12 mouse cellular contexts compared by ENCODE assay signal in genomic region chr5:120135823-120136222, GRCm38 (mm10). TPM values are rescaled to one million over a fixed set of nuclear protein-coding genes. Genes with fewer than 3 reads are reported as not detected.
DNase-seq lines count a peak whose midpoint lies in the region; ATAC-seq lines count a peak whose summit lies in the region.
"Had no signal": no experiment of that assay in that cellular context is flagged by ENCODE, and none has a peak within 500 bp of the region (broad histone marks: within the 10 kb centered on the region; RNA-seq: fewer than 3 reads in every experiment).

No protein-coding gene starts in this region.

- no peak for DNase-seq in forebrain, embryonic 14.5 days (ENCODE audit: low spot score)
- DNase-seq in neural tube, embryonic 11.5 days (ENCODE audit: low spot score) = no peak
- no peak for DNase-seq in neural tube, embryonic 10.5 days (ENCODE audit: extremely low spot score, low spot score)
- no peak for DNase-seq in liver, embryonic 13.5 days
- DNase-seq in right cerebral cortex, postnatal 36 days (ENCODE audit: low spot score in 2 of 2) = no peak
- no peak for DNase-seq in right cerebral cortex, postnatal 14 days
- DNase-seq: adrenal gland, adult 2 months; heart, adult 11 months had no signal

- peaks cover 34% of the 10 kb centered on the region for H3K36me3 ChIP-seq in forebrain, embryonic 12.5 days (replicated peaks)
- H3K36me3 ChIP-seq in forebrain, embryonic 14.5 days (ENCODE audit: control insufficient read depth, insufficient read depth, low read length) = peaks cover 17% of the 10 kb centered on the region
- H3K36me3 ChIP-seq in neural tube, embryonic 11.5 days (ENCODE audit: control insufficient read depth, insufficient read depth, low read length) = no peaks in the 10 kb centered on the region
- peaks cover 62% of the 10 kb centered on the region for H3K36me3 ChIP-seq in liver, embryonic 13.5 days
- 0 out of 2 replicates have a peak, but pooled peaks cover 4% of the 10 kb centered on the region for H3K36me3 ChIP-seq in midbrain, embryonic 16.5 days (ENCODE audit: control insufficient read depth, insufficient read depth, low read length)

- H3K27me3 ChIP-seq in forebrain, embryonic 12.5 days = no peaks in the 10 kb centered on the region
- no peaks in the 10 kb centered on the region for H3K27me3 ChIP-seq in forebrain, embryonic 14.5 days (replicated peaks; ENCODE audit: control insufficient read depth, insufficient read depth, low read length)
- H3K27me3 ChIP-seq in neural tube, embryonic 11.5 days (ENCODE audit: control insufficient read depth, insufficient read depth, low read length) = no peaks in the 10 kb centered on the region
- H3K27me3 ChIP-seq in liver, embryonic 13.5 days = no peaks in the 10 kb centered on the region
- H3K27me3 ChIP-seq in midbrain, embryonic 16.5 days (ENCODE audit: control insufficient read depth, insufficient read depth, low read depth, low read length) = no peaks in the 10 kb centered on the region
- H3K27me3 ChIP-seq: stomach, embryonic 15.5 days had no signal

- H3K27ac ChIP-seq in forebrain, embryonic 12.5 days = no peak overlapping the region
- H3K27ac ChIP-seq in forebrain, embryonic 14.5 days (ENCODE audit: low read depth, low read length) = no peak overlapping the region
- H3K27ac ChIP-seq in neural tube, embryonic 11.5 days (ENCODE audit: low read depth, low read length) = 0 out of 2 replicates have a peak overlapping the region, but pooled peaks have one; percentile 27
- H3K27ac ChIP-seq in liver, embryonic 13.5 days = peak overlapping the region; percentile 92
- peak overlapping the region; percentile 48 for H3K27ac ChIP-seq in midbrain, embryonic 16.5 days (ENCODE audit: low read length)
- H3K27ac ChIP-seq: stomach, embryonic 15.5 days had no signal

- no peak overlapping the region for H3K4me3 ChIP-seq in forebrain, embryonic 12.5 days (replicated peaks)
- H3K4me3 ChIP-seq in forebrain, embryonic 14.5 days (ENCODE audit: low read depth, low read length) = no peak overlapping the region
- H3K4me3 ChIP-seq in neural tube, embryonic 11.5 days (ENCODE audit: low read depth, low read length) = no peak overlapping the region
- peak overlapping the region; percentile 44 for H3K4me3 ChIP-seq in liver, embryonic 13.5 days (replicated peaks)
- H3K4me3 ChIP-seq in midbrain, embryonic 16.5 days (ENCODE audit: low read depth, low read length) = no peak overlapping the region
- H3K4me3 ChIP-seq: stomach, embryonic 15.5 days had no signal

- no peak for ATAC-seq in forebrain, embryonic 12.5 days (ENCODE audit: low FRiP score)
- ATAC-seq in forebrain, embryonic 14.5 days = no peak
- no peak for ATAC-seq in neural tube, embryonic 11.5 days (ENCODE audit: insufficient read depth, low FRiP score, low TSS enrichment)
- ATAC-seq in liver, embryonic 13.5 days (ENCODE audit: low read depth) = peak; percentile 57
- peak; percentile 2; the same call in 1 of the 2 replicates for ATAC-seq in midbrain, embryonic 16.5 days
- ATAC-seq: lung, postnatal 0 days had no signal

- no peak overlapping the region for H3K9ac ChIP-seq in forebrain, embryonic 12.5 days
- no peak overlapping the region for H3K9ac ChIP-seq in forebrain, embryonic 14.5 days (ENCODE audit: low read length)
- H3K9ac ChIP-seq in neural tube, embryonic 11.5 days (ENCODE audit: low read length) = 0 out of 2 replicates have a peak overlapping the region, but pooled peaks have one; percentile 18
- peak overlapping the region; percentile 75 for H3K9ac ChIP-seq in liver, embryonic 13.5 days
- no peak overlapping the region for H3K9ac ChIP-seq in midbrain, embryonic 16.5 days (ENCODE audit: low read depth, low read length)
- H3K9ac ChIP-seq: stomach, embryonic 15.5 days had no signal

- H3K4me1 ChIP-seq in forebrain, embryonic 12.5 days = peaks cover 14% of the 10 kb centered on the region
- no peaks in the 10 kb centered on the region for H3K4me1 ChIP-seq in forebrain, embryonic 14.5 days (ENCODE audit: control insufficient read depth, insufficient read depth, low read length)
- no peaks in the 10 kb centered on the region for H3K4me1 ChIP-seq in neural tube, embryonic 11.5 days (ENCODE audit: control insufficient read depth, insufficient read depth, low read length)
- H3K4me1 ChIP-seq in liver, embryonic 13.5 days (replicated peaks) = peaks cover 83% of the 10 kb centered on the region
- peaks cover 10% of the 10 kb centered on the region for H3K4me1 ChIP-seq in midbrain, embryonic 16.5 days (ENCODE audit: control insufficient read depth, insufficient read depth, low read length)
- H3K4me1 ChIP-seq: stomach, embryonic 15.5 days had no signal

- 51% methylated on average over 3 of the region's 3 CpGs for WGBS in forebrain, embryonic 12.5 days
- 71% methylated on average over 3 of the region's 3 CpGs for WGBS in forebrain, embryonic 14.5 days
- WGBS in neural tube, embryonic 11.5 days = 56% methylated on average over 3 of the region's 3 CpGs
- WGBS in liver, embryonic 13.5 days (ENCODE audit: insufficient replicate concordance) = 12% methylated on average over 3 of the region's 3 CpGs
- WGBS in midbrain, embryonic 16.5 days = 55% methylated on average over 3 of the region's 3 CpGs

- no peaks in the 10 kb centered on the region for H3K9me3 ChIP-seq in forebrain, embryonic 12.5 days
- no peaks in the 10 kb centered on the region for H3K9me3 ChIP-seq in forebrain, embryonic 14.5 days (replicated peaks; ENCODE audit: control insufficient read depth, low read length)
- no peaks in the 10 kb centered on the region for H3K9me3 ChIP-seq in neural tube, embryonic 11.5 days (ENCODE audit: control insufficient read depth, low read length)
- no peaks in the 10 kb centered on the region for H3K9me3 ChIP-seq in liver, embryonic 13.5 days (replicated peaks)
- no peaks in the 10 kb centered on the region for H3K9me3 ChIP-seq in midbrain, embryonic 16.5 days (replicated peaks; ENCODE audit: control insufficient read depth, low read length, poor library complexity, severe bottlenecking)
- H3K9me3 ChIP-seq: stomach, embryonic 15.5 days had no signal

- 0 out of 2 replicates have a peak overlapping the region, but pooled peaks have one; percentile 15 for H3K4me2 ChIP-seq in forebrain, embryonic 12.5 days
- no peak overlapping the region for H3K4me2 ChIP-seq in forebrain, embryonic 14.5 days (ENCODE audit: low read length)
- H3K4me2 ChIP-seq in neural tube, embryonic 11.5 days (ENCODE audit: low read depth) = no peak overlapping the region
- H3K4me2 ChIP-seq in liver, embryonic 13.5 days = peak overlapping the region; percentile 80
- no peak overlapping the region for H3K4me2 ChIP-seq in midbrain, embryonic 16.5 days (ENCODE audit: low read length)
- H3K4me2 ChIP-seq: stomach, embryonic 15.5 days had no signal

RNA-seq across cellular contexts. Expression of gene Rbm19, which starts 19.6 kb away (rescaled TPM):
- 27.5 and 32.9 TPM in 2 replicates for polyA plus RNA-seq in forebrain, embryonic 12.5 days (2016; fragmentation: Nextera tagmentation; extraction: Ambion mirVana)
- 12.8 and 15.0 TPM in 2 replicates for polyA plus RNA-seq in forebrain, embryonic 14.5 days (2014; fragmentation: Nextera tagmentation; extraction: Ambion mirVana)
- polyA plus RNA-seq in neural tube, embryonic 11.5 days (2014; fragmentation: Nextera tagmentation; extraction: Ambion mirVana) = 22.2 and 24.4 TPM in 2 replicates
- 18.4 and 19.4 TPM in 2 replicates for polyA plus RNA-seq in liver, embryonic 13.5 days (2015; fragmentation: Nextera tagmentation; extraction: Ambion mirVana)
- 18.7 and 19.3 TPM in 2 replicates for polyA plus RNA-seq in midbrain, embryonic 16.5 days (2015; fragmentation: Nextera tagmentation; extraction: Ambion mirVana)

Comparison
In these comparisons a context has a peak if more than half of its experiments do, and no peak if none do; other contexts are left out.
1. H3K4me2 ChIP-seq: peak in forebrain, embryonic 12.5 days (single experiment) and liver, embryonic 13.5 days (single experiment); none in forebrain, embryonic 14.5 days (single experiment), neural tube, embryonic 11.5 days (single experiment) and midbrain, embryonic 16.5 days (single experiment).
2. ATAC-seq: peak in liver, embryonic 13.5 days (single experiment) and midbrain, embryonic 16.5 days (single experiment); none in forebrain, embryonic 12.5 days (single experiment), forebrain, embryonic 14.5 days (single experiment) and neural tube, embryonic 11.5 days (single experiment).
3. H3K27ac ChIP-seq: peak in neural tube, embryonic 11.5 days (single experiment), liver, embryonic 13.5 days (single experiment) and midbrain, embryonic 16.5 days (single experiment); none in forebrain, embryonic 12.5 days (single experiment) and forebrain, embryonic 14.5 days (single experiment).
4. H3K9ac ChIP-seq: peak in neural tube, embryonic 11.5 days (single experiment) and liver, embryonic 13.5 days (single experiment); none in forebrain, embryonic 12.5 days (single experiment), forebrain, embryonic 14.5 days (single experiment) and midbrain, embryonic 16.5 days (single experiment).